ENCODE assay signal across 9 mouse cellular contexts in genomic region chr17:36023710-36024654, GRCm38 (mm10). TPM values are rescaled to one million over a fixed set of nuclear protein-coding genes. Genes with fewer than 3 reads are reported as not detected.
DNase-seq lines count a peak whose midpoint lies in the region; ATAC-seq and TF ChIP-seq lines count a peak whose summit lies in the region.
"Had no signal": no experiment of that assay in that cellular context is flagged by ENCODE, and none has a peak within 500 bp of the region (broad histone marks: within the 10 kb centered on the region; RNA-seq: fewer than 3 reads in every experiment).

No protein-coding gene starts in this region.

- H3K9me3 ChIP-seq in embryonic facial prominence, embryonic 15.5 days (replicated peaks), result no peaks in the 10 kb centered on the region
- no peaks in the 10 kb centered on the region for H3K9me3 ChIP-seq in kidney, embryonic 14.5 days (ENCODE audit: control insufficient read depth, low read length)
- no peaks in the 10 kb centered on the region for H3K9me3 ChIP-seq in midbrain, embryonic 10.5 days (replicated peaks)
- H3K9me3 ChIP-seq: embryonic facial prominence, embryonic 12.5 days had no signal

- peak; percentile 46 for DNase-seq in thymus, adult 2 months
- DNase-seq in thymus, postnatal 10 days (ENCODE audit: low spot score in 2 of 2), result no peak
- peak; percentile 39 to 52 for DNase-seq in lung, postnatal 4 days
- DNase-seq in layer of hippocampus, adult 11-12 months (ENCODE audit: low spot score), result no peak
- DNase-seq in midbrain, embryonic 10.5 days (ENCODE audit: low spot score), result no peak
- DNase-seq in layer of hippocampus, adult 8-10 months (ENCODE audit: low spot score in 2 of 2), result no peak

- H3K27ac ChIP-seq in thymus, adult 2 months (ENCODE audit: control insufficient read depth, insufficient read depth, low read length), result peak overlapping the region; percentile 64
- H3K27ac ChIP-seq in embryonic facial prominence, embryonic 15.5 days (replicated peaks), result peak overlapping the region; percentile 77
- 0 out of 2 replicates have a peak overlapping the region, but pooled peaks have one; percentile 7 for H3K27ac ChIP-seq in kidney, embryonic 14.5 days (ENCODE audit: low read depth, low read length)
- no peak overlapping the region for H3K27ac ChIP-seq in midbrain, embryonic 10.5 days (replicated peaks)
- H3K27ac ChIP-seq: embryonic facial prominence, embryonic 12.5 days had no signal

- no peak for TF ChIP-seq POLR2A in thymus, adult 2 months (IDR thresholded peaks at IDR 0.05; ENCODE audit: control insufficient read depth, extremely low read depth, insufficient read depth, low read length, poor library complexity)

- H3K36me3 ChIP-seq in thymus, adult 2 months (ENCODE audit: control insufficient read depth, insufficient read depth, low read length), result no peaks in the 10 kb centered on the region
- no peaks in the 10 kb centered on the region for H3K36me3 ChIP-seq in embryonic facial prominence, embryonic 15.5 days
- H3K36me3 ChIP-seq in kidney, embryonic 14.5 days (ENCODE audit: control insufficient read depth, insufficient read depth, low read length), result no peaks in the 10 kb centered on the region
- no peaks in the 10 kb centered on the region for H3K36me3 ChIP-seq in midbrain, embryonic 10.5 days
- H3K36me3 ChIP-seq: embryonic facial prominence, embryonic 12.5 days had no signal

- WGBS in thymus, adult 2 months, result 71% methylated on average over 9 of the region's 9 CpGs
- WGBS in embryonic facial prominence, embryonic 15.5 days, result 42% methylated on average over 9 of the region's 9 CpGs
- WGBS in kidney, embryonic 14.5 days, result 48% methylated on average over 9 of the region's 9 CpGs
- 79% methylated on average over 9 of the region's 9 CpGs for WGBS in midbrain, embryonic 10.5 days

- no peak for TF ChIP-seq CTCF in thymus, adult 2 months (IDR thresholded peaks at IDR 0.05; ENCODE audit: borderline replicate concordance, control insufficient read depth, extremely low read depth, insufficient read depth, low read length, poor library complexity)

- peaks cover 23% of the 10 kb centered on the region for H3K4me1 ChIP-seq in thymus, adult 2 months (replicated peaks; ENCODE audit: control insufficient read depth, insufficient read depth, low read length)
- peaks cover 16% of the 10 kb centered on the region for H3K4me1 ChIP-seq in embryonic facial prominence, embryonic 15.5 days
- H3K4me1 ChIP-seq in kidney, embryonic 14.5 days (ENCODE audit: control insufficient read depth, insufficient read depth, low read length), result peaks cover 6% of the 10 kb centered on the region
- H3K4me1 ChIP-seq in midbrain, embryonic 10.5 days, result peaks cover 14% of the 10 kb centered on the region

- H3K27me3 ChIP-seq in thymus, adult 2 months (ENCODE audit: control insufficient read depth, insufficient read depth, low read length), result no peaks in the 10 kb centered on the region
- H3K27me3 ChIP-seq in embryonic facial prominence, embryonic 15.5 days, result no peaks in the 10 kb centered on the region
- H3K27me3 ChIP-seq in kidney, embryonic 14.5 days (ENCODE audit: control insufficient read depth, insufficient read depth, low read length), result no peaks in the 10 kb centered on the region
- no peaks in the 10 kb centered on the region for H3K27me3 ChIP-seq in midbrain, embryonic 10.5 days (ENCODE audit: low read depth, poor library complexity, severe bottlenecking)
- H3K27me3 ChIP-seq: embryonic facial prominence, embryonic 12.5 days had no signal

- H3K9ac ChIP-seq in embryonic facial prominence, embryonic 15.5 days, result no peak overlapping the region
- H3K9ac ChIP-seq in kidney, embryonic 14.5 days (ENCODE audit: low read depth, low read length), result no peak overlapping the region
- H3K9ac ChIP-seq: embryonic facial prominence, embryonic 12.5 days had no signal

- no peak overlapping the region for H3K4me3 ChIP-seq in thymus, adult 2 months (ENCODE audit: control insufficient read depth, insufficient read depth, low read length)
- H3K4me3 ChIP-seq in embryonic facial prominence, embryonic 15.5 days (replicated peaks), result no peak overlapping the region
- no peak overlapping the region for H3K4me3 ChIP-seq in kidney, embryonic 14.5 days (ENCODE audit: low read length)
- H3K4me3 ChIP-seq in midbrain, embryonic 10.5 days, result no peak overlapping the region
- H3K4me3 ChIP-seq: embryonic facial prominence, embryonic 12.5 days had no signal

- H3K4me2 ChIP-seq in embryonic facial prominence, embryonic 15.5 days (replicated peaks), result peak overlapping the region; percentile 15; the same call in 1 of the 2 replicates
- H3K4me2 ChIP-seq in kidney, embryonic 14.5 days (replicated peaks; ENCODE audit: low read depth, low read length), result no peak overlapping the region; the same call in 1 of the 2 replicates
- H3K4me2 ChIP-seq: embryonic facial prominence, embryonic 12.5 days had no signal

- 0 out of 2 replicates have a peak, but pooled peaks have one; percentile 47 for ATAC-seq in embryonic facial prominence, embryonic 15.5 days (ENCODE audit: insufficient number of reproducible peaks, low FRiP score, low TSS enrichment, low read depth)
- no peak for ATAC-seq in kidney, embryonic 14.5 days (ENCODE audit: low FRiP score, low TSS enrichment)

RNA-seq across cellular contexts. Expression of gene H2-T24, which starts 3.6 kb away (rescaled TPM):
- 15.0 and 20.4 TPM in 2 replicates for polyA plus RNA-seq in thymus, adult 2 months (2012; rRNA removed)
- 3.0 and 3.7 TPM in 2 replicates for polyA plus RNA-seq in embryonic facial prominence, embryonic 15.5 days (2015; fragmentation: Nextera tagmentation; extraction: Ambion mirVana)
- polyA plus RNA-seq in kidney, embryonic 14.5 days (2014; fragmentation: Nextera tagmentation; extraction: Ambion mirVana), result 2.5 and 4.0 TPM in 2 replicates
- polyA plus RNA-seq in midbrain, embryonic 10.5 days (2016; fragmentation: Nextera tagmentation; extraction: Ambion mirVana), result 4.4 and 5.9 TPM in 2 replicates
- total RNA-seq in layer of hippocampus, adult 8-10 months (2022), result 1 to 10 TPM in 3 of 4 experiments, under 1 TPM in 1; 0.80 to 4.4 (median 2.6) TPM

RNA-seq across cellular contexts. Expression of gene H2-T23, which starts 8.7 kb away (rescaled TPM):
- 380 and 457 TPM in 2 replicates for polyA plus RNA-seq in thymus, adult 2 months (2012; rRNA removed)
- 24.9 and 26.4 TPM in 2 replicates for polyA plus RNA-seq in embryonic facial prominence, embryonic 15.5 days (2015; fragmentation: Nextera tagmentation; extraction: Ambion mirVana)
- polyA plus RNA-seq in kidney, embryonic 14.5 days (2014; fragmentation: Nextera tagmentation; extraction: Ambion mirVana), result 3.0 and 3.7 TPM in 2 replicates
- 3.5 and 4.9 TPM in 2 replicates for polyA plus RNA-seq in midbrain, embryonic 10.5 days (2016; fragmentation: Nextera tagmentation; extraction: Ambion mirVana)
- total RNA-seq in layer of hippocampus, adult 8-10 months (2022), result 10 to 100 TPM in 2 of 4 experiments, 1 to 10 TPM in 2; 6.6 to 30.9 (median 14.2) TPM

RNA-seq across cellular contexts. Expression of gene H2-T22, which starts 18.6 kb away (rescaled TPM):
- 105 and 119 TPM in 2 replicates for polyA plus RNA-seq in thymus, adult 2 months (2012; rRNA removed)
- 26.8 and 27.2 TPM in 2 replicates for polyA plus RNA-seq in embryonic facial prominence, embryonic 15.5 days (2015; fragmentation: Nextera tagmentation; extraction: Ambion mirVana)
- polyA plus RNA-seq in kidney, embryonic 14.5 days (2014; fragmentation: Nextera tagmentation; extraction: Ambion mirVana), result 11.2 and 12.0 TPM in 2 replicates
- 7.0 and 8.4 TPM in 2 replicates for polyA plus RNA-seq in midbrain, embryonic 10.5 days (2016; fragmentation: Nextera tagmentation; extraction: Ambion mirVana)
- 10 to 100 TPM; 15.7 to 18.4 (median 16.5) TPM for total RNA-seq in layer of hippocampus, adult 8-10 months (2022)

RNA-seq across cellular contexts. Expression of gene Gm6034, which starts 18.8 kb away (rescaled TPM):
- polyA plus RNA-seq in thymus, adult 2 months (2012; rRNA removed), result 0.22 TPM in 1 of 2 replicates, not detected in the other
- polyA plus RNA-seq in embryonic facial prominence, embryonic 15.5 days (2015; fragmentation: Nextera tagmentation; extraction: Ambion mirVana), result 0.11 TPM in 1 of 2 replicates, not detected in the other
- not detected in 2 replicates for polyA plus RNA-seq in kidney, embryonic 14.5 days (2014; fragmentation: Nextera tagmentation; extraction: Ambion mirVana)
- not detected in 2 replicates for polyA plus RNA-seq in midbrain, embryonic 10.5 days (2016; fragmentation: Nextera tagmentation; extraction: Ambion mirVana)
- not detected for total RNA-seq in layer of hippocampus, adult 8-10 months (2022)
- polyA plus RNA-seq: embryonic facial prominence, embryonic 12.5 days had no signal

RNA-seq across cellular contexts. Expression of gene Gm11127, which starts 34.2 kb away (rescaled TPM):
- 0.39 and 0.61 TPM in 2 replicates for polyA plus RNA-seq in thymus, adult 2 months (2012; rRNA removed)
- polyA plus RNA-seq in embryonic facial prominence, embryonic 15.5 days (2015; fragmentation: Nextera tagmentation; extraction: Ambion mirVana), result 0.12 TPM in 1 of 2 replicates, not detected in the other
- polyA plus RNA-seq in kidney, embryonic 14.5 days (2014; fragmentation: Nextera tagmentation; extraction: Ambion mirVana), result not detected in 2 replicates
- not detected in 2 replicates for polyA plus RNA-seq in midbrain, embryonic 10.5 days (2016; fragmentation: Nextera tagmentation; extraction: Ambion mirVana)
- total RNA-seq in layer of hippocampus, adult 8-10 months (2022), result 1 to 10 TPM in 3 of 4 experiments, under 1 TPM in 1; 1.00 to 5.0 (median 2.2) TPM
- polyA plus RNA-seq: embryonic facial prominence, embryonic 12.5 days had no signal

Comparison
In these comparisons a context has a peak if more than half of its experiments do, and no peak if none do; other contexts are left out.
1. DNase-seq: peak in thymus, adult 2 months (single experiment) and lung, postnatal 4 days (2 of 2); none in thymus, postnatal 10 days (0 of 2), layer of hippocampus, adult 11-12 months (single experiment), midbrain, embryonic 10.5 days (single experiment) and layer of hippocampus, adult 8-10 months (0 of 2).
2. RNA of gene H2-T23, which starts 8.7 kb away (polyA plus RNA-seq): 380 to 457 TPM in thymus, adult 2 months; 24.9 to 26.4 TPM in embryonic facial prominence, embryonic 15.5 days, 3.0 to 3.7 TPM in kidney, embryonic 14.5 days and 3.5 to 4.9 TPM in midbrain, embryonic 10.5 days; every median in the first group is over 10 times any median in the second.